Mouse (Mus musculus): ENCODE results near the gene Mctp1. TPM values are rescaled to one million over a fixed set of nuclear protein-coding genes. Genes with fewer than 3 reads are reported as not detected.

Gene Mctp1
- polyA plus RNA-seq, 1 experiment from 2014 or later = 3.9 TPM

GRCm38 (mm10) chr13:76422124-76422523 lies 37.8 kb downstream of the Mctp1 start:
- Histone ChIP-seq H3K4me3 (ENCODE audit: low read depth, low read length) (no peak overlapping the region), H3K9me3 (ENCODE audit: low read length) (no peaks in the 10 kb centered on the region), H3K9ac (replicated peaks; ENCODE audit: low read depth) (no peak overlapping the region), H3K4me2 (replicated peaks; ENCODE audit: low read depth, low read length) (no peak overlapping the region), H3K27me3 (replicated peaks; ENCODE audit: insufficient read depth, low read length) (no peaks in the 10 kb centered on the region), H3K4me1 (ENCODE audit: insufficient read depth, low read depth, low read length) (no peaks in the 10 kb centered on the region), H3K36me3 (ENCODE audit: insufficient read depth, low read length) (no peaks in the 10 kb centered on the region), H3K27ac (ENCODE audit: low read length) (no peak overlapping the region)
- no peak for ATAC-seq
- 82% methylated on average over 5 of the region's 5 CpGs for WGBS
- DNase-seq (ENCODE audit: low spot score) = no peak
- no peak for TF ChIP-seq EP300 (IDR thresholded peaks at IDR 0.05)
- TF ChIP-seq CTCF (IDR thresholded peaks at IDR 0.05) = no peak

DNA sequence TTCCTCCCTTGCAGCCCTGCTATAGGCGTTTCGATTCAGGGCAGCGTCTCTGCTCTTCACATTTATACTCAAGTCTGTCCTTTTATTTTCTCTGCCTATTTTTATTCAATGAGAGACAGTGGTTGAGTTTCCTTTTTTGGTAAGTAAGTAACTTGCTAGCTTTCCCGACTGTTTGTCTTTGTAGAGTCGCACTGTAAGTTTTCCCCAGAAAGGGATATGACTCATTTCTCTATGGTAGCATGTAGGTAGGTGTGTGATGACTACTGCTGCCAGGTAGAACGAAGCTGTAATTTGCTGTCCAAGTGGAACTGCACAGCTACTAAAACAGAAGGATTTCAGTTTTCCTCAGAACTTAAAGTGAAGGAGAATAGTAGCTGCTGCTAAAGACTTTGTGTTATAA lies 45.1 kb downstream of the Mctp1 start:
- Histone ChIP-seq H3K4me1 (ENCODE audit: insufficient read depth, low read depth, low read length) (no peaks in the 10 kb centered on the region), H3K27ac (ENCODE audit: low read length) (no peak overlapping the region), H3K4me3 (ENCODE audit: low read depth, low read length) (no peak overlapping the region), H3K9me3 (ENCODE audit: low read length) (no peaks in the 10 kb centered on the region), H3K36me3 (ENCODE audit: insufficient read depth, low read length) (no peaks in the 10 kb centered on the region), H3K27me3 (replicated peaks; ENCODE audit: insufficient read depth, low read length) (no peaks in the 10 kb centered on the region), H3K9ac (replicated peaks; ENCODE audit: low read depth) (no peak overlapping the region), H3K4me2 (replicated peaks; ENCODE audit: low read depth, low read length) (no peak overlapping the region)
- ATAC-seq (no peak), DNase-seq (ENCODE audit: low spot score) (no peak)
- WGBS = 78% methylated on average over 6 of the region's 6 CpGs
- no peak for TF ChIP-seq EP300 (IDR thresholded peaks at IDR 0.05)
- TF ChIP-seq CTCF (IDR thresholded peaks at IDR 0.05) = no peak

- no peaks in the 10 kb centered on the region for H3K9me3 ChIP-seq (ENCODE audit: low read length)
- no peak for TF ChIP-seq CTCF (IDR thresholded peaks at IDR 0.05)
- TF ChIP-seq EP300 (IDR thresholded peaks at IDR 0.05) = no peak
These were observed 45.6 kb downstream of the Mctp1 start for GRCm38 (mm10) chr13:76429927-76430326.

GRCm38 (mm10) chr13:76431946-76432345 lies 47.6 kb downstream of the Mctp1 start:
- H3K4me1 ChIP-seq (ENCODE audit: insufficient read depth, low read depth, low read length) = no peaks in the 10 kb centered on the region
- no peak for ATAC-seq
- no peaks in the 10 kb centered on the region for H3K9me3 ChIP-seq (ENCODE audit: low read length)
- H3K4me3 ChIP-seq (ENCODE audit: low read depth, low read length) = no peak overlapping the region
- 96% methylated on average over 2 of the region's 2 CpGs for WGBS
- H3K4me2 ChIP-seq (replicated peaks; ENCODE audit: low read depth, low read length) = no peak overlapping the region
- H3K9ac ChIP-seq (replicated peaks; ENCODE audit: low read depth) = no peak overlapping the region
- no peak overlapping the region for H3K27ac ChIP-seq (ENCODE audit: low read length)
- no peak for DNase-seq (ENCODE audit: low spot score)
- no peaks in the 10 kb centered on the region for H3K36me3 ChIP-seq (ENCODE audit: insufficient read depth, low read length)
- no peaks in the 10 kb centered on the region for H3K27me3 ChIP-seq (replicated peaks; ENCODE audit: insufficient read depth, low read length)
- TF ChIP-seq CTCF (IDR thresholded peaks at IDR 0.05) = no peak
- TF ChIP-seq EP300 (IDR thresholded peaks at IDR 0.05) = no peak

More at GRCm38 (mm10) chr13:76429927-76430326, 45.6 kb downstream of the Mctp1 start:
- no peak for ATAC-seq
- Histone ChIP-seq H3K4me1 (ENCODE audit: insufficient read depth, low read depth, low read length) (no peaks in the 10 kb centered on the region), H3K4me3 (ENCODE audit: low read depth, low read length) (no peak overlapping the region), H3K9ac (replicated peaks; ENCODE audit: low read depth) (no peak overlapping the region), H3K27me3 (replicated peaks; ENCODE audit: insufficient read depth, low read length) (no peaks in the 10 kb centered on the region), H3K4me2 (replicated peaks; ENCODE audit: low read depth, low read length) (no peak overlapping the region), H3K36me3 (ENCODE audit: insufficient read depth, low read length) (no peaks in the 10 kb centered on the region), H3K27ac (ENCODE audit: low read length) (no peak overlapping the region)
- 63% methylated on average over 2 of the region's 2 CpGs for WGBS
- DNase-seq (ENCODE audit: low spot score) = no peak

DNA sequence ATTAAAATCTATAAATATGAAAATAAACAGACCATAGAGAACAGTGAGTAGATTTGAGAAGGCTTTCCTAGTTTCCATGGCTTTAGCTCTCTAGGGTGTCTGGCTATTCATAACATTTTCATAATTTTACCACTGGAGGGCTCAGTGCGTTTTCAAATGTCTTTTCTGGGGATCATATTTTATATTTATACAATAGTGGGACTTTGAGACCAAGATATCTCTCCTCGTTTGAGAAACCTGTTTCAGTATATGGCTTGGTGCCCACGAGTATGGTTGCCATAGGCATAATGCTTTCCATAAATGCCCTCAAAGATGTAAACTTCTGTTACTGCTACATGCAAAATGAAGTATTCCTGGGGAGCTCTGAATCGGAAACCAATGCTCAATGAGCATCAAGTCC lies 49.1 kb downstream of the Mctp1 start:
- WGBS = 72% methylated on average over 4 of the region's 4 CpGs
- no peak for ATAC-seq
- no peak overlapping the region for H3K4me3 ChIP-seq (ENCODE audit: low read depth, low read length)

DNA sequence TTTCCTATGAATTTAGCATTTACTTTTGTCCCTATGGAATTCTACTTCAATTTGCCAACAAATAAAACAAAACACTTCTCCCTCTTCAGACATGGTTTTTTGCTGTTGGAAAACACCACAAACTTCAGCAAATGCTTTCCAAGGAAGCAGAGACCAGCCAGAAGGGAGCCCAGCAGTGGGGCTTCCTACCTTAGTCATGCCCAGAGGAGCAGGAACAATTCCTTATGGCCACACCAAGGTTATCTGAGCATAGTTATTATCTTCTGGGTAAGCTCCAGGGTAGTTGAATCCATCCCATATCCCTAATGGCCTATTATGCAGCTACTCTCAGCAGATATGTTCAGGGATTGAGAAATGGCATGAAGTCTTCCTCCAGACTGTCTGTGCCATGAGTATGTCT lies 52.1 kb downstream of the Mctp1 start:
- H3K27ac ChIP-seq (ENCODE audit: low read length) = no peak overlapping the region
- H3K36me3 ChIP-seq (ENCODE audit: insufficient read depth, low read length) = no peaks in the 10 kb centered on the region
- H3K4me2 ChIP-seq (replicated peaks; ENCODE audit: low read depth, low read length) = no peak overlapping the region
- H3K9ac ChIP-seq (replicated peaks; ENCODE audit: low read depth) = no peak overlapping the region
- H3K4me3 ChIP-seq (ENCODE audit: low read depth, low read length) = no peak overlapping the region
- H3K9me3 ChIP-seq (ENCODE audit: low read length) = no peaks in the 10 kb centered on the region
- no peaks in the 10 kb centered on the region for H3K27me3 ChIP-seq (replicated peaks; ENCODE audit: insufficient read depth, low read length)
- no peak for TF ChIP-seq CTCF (IDR thresholded peaks at IDR 0.05)
- no peak for TF ChIP-seq EP300 (IDR thresholded peaks at IDR 0.05)
- ATAC-seq (no peak), DNase-seq (ENCODE audit: low spot score) (no peak)
- no peaks in the 10 kb centered on the region for H3K4me1 ChIP-seq (ENCODE audit: insufficient read depth, low read depth, low read length)

More for the DNA sequence above, 49.1 kb downstream of the Mctp1 start:
- H3K27me3 ChIP-seq (replicated peaks; ENCODE audit: insufficient read depth, low read length) = no peaks in the 10 kb centered on the region
- H3K9ac ChIP-seq (replicated peaks; ENCODE audit: low read depth) = no peak overlapping the region
- H3K9me3 ChIP-seq (ENCODE audit: low read length) = no peaks in the 10 kb centered on the region
- H3K36me3 ChIP-seq (ENCODE audit: insufficient read depth, low read length) = no peaks in the 10 kb centered on the region
- no peak for DNase-seq (ENCODE audit: low spot score)
- no peak overlapping the region for H3K27ac ChIP-seq (ENCODE audit: low read length)
- TF ChIP-seq EP300 (IDR thresholded peaks at IDR 0.05) = no peak
- no peak overlapping the region for H3K4me2 ChIP-seq (replicated peaks; ENCODE audit: low read depth, low read length)
- no peaks in the 10 kb centered on the region for H3K4me1 ChIP-seq (ENCODE audit: insufficient read depth, low read depth, low read length)

DNA sequence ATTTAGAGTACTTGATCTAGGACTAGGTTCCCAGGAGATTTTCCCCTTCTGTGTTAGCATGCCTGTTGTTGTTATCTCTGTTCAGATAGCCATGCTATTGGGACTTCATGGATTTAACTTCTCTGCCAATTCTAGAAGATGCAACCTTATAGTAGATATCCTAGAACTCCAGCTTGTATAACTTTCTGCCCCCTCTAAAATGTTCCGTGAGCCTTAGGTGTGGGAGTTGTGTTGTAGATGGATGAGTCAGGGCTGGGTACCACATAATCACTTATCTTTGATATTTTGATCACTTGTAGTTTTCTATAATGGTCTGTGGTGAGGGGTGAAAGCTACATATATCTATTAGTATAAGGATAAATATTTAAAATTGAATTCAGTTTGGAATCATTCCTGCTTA lies 54.4 kb downstream of the Mctp1 start:
- DNase-seq (ENCODE audit: low spot score) (no peak), ATAC-seq (no peak)
- H3K9me3 ChIP-seq (ENCODE audit: low read length) = no peaks in the 10 kb centered on the region
- no peak overlapping the region for H3K27ac ChIP-seq (ENCODE audit: low read length)
- 89% methylated on average over 1 of the region's 1 CpGs for WGBS
- no peak overlapping the region for H3K4me2 ChIP-seq (replicated peaks; ENCODE audit: low read depth, low read length)
- no peaks in the 10 kb centered on the region for H3K27me3 ChIP-seq (replicated peaks; ENCODE audit: insufficient read depth, low read length)
- TF ChIP-seq CTCF (IDR thresholded peaks at IDR 0.05) (no peak), EP300 (IDR thresholded peaks at IDR 0.05) (no peak)
- H3K9ac ChIP-seq (replicated peaks; ENCODE audit: low read depth) = no peak overlapping the region
- no peaks in the 10 kb centered on the region for H3K4me1 ChIP-seq (ENCODE audit: insufficient read depth, low read depth, low read length)
- H3K4me3 ChIP-seq (ENCODE audit: low read depth, low read length) = no peak overlapping the region
- no peaks in the 10 kb centered on the region for H3K36me3 ChIP-seq (ENCODE audit: insufficient read depth, low read length)

All from lung, postnatal 0 days (tissue).